Mouse (Mus musculus) stomach, postnatal 0 days (tissue): ENCODE results near the gene Hist1h4h.

Experiments
- CTCF ChIP-seq: IDR thresholded peaks from 2 replicates; pipeline ENCODE4 v1.5.1; 2016; ENCODE audit warnings: antibody characterized with exemption, low read depth, mild to moderate bottlenecking, moderate library complexity
- EP300 ChIP-seq: optimal IDR thresholded peaks from 2 replicates; pipeline ENCODE3; 2016; ENCODE audit warnings: antibody characterized with exemption

DNA sequence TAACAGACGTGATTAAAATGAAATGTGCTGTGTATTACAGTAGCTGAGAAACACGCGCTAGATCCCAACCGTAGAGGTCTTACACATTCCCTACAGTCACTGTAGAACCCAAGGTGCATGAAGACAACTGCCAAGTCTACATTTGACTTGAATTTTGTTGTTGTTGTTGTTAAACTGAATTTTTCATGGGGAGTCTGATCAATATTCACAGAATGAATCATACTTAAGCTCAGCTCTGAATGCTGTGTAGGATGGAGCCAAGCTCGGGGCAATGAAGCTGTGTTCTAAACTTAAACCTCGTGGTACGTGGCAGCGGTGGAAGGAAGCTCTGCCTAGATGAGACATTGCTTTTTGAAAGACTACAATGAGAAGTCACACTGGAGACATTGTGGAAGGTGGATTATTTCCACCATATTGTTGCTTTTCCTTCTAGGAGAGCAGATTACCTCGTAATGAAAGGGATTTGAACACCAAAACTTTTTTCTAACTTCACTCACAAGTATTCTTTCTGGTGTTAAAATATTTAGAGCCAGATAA is 28.8 kb upstream of the Hist1h4h start:
- no peak for TF ChIP-seq CTCF
- no peak for TF ChIP-seq EP300
